Mouse (Mus musculus): Measurements from ENCODE around the gene Gm11939. TPM values are rescaled to one million over a fixed set of nuclear protein-coding genes. Genes with fewer than 3 reads are reported as not detected.

The Gm11939 gene
- total RNA-seq, 2 experiments from 2014 or later = not detected

Other genes starting within 250 kb of the Gm11939 start
- not detected for gene Krt25, start 236.5 kb downstream of the Gm11939 start, total RNA-seq (2021)
- gene Krt26, start 221.5 kb downstream of the Gm11939 start, total RNA-seq (2021) = not detected
- not detected for gene Krt27, start 208.4 kb downstream of the Gm11939 start, total RNA-seq (2021)
- gene Krt28, start 184.6 kb downstream of the Gm11939 start, total RNA-seq (2021) = not detected
- gene Krt10, start 170.1 kb downstream of the Gm11939 start, total RNA-seq (2021) = 1 to 10 TPM; 4.0 to 5.5 TPM
- gene Krt12, start 137.2 kb downstream of the Gm11939 start, total RNA-seq (2021) = not detected
- gene Krt20, start 121.3 kb downstream of the Gm11939 start, total RNA-seq (2021) = not detected
- gene Krt23, start 66.3 kb downstream of the Gm11939 start, total RNA-seq (2021) = not detected
- not detected for gene Krt39, start 38.1 kb downstream of the Gm11939 start, total RNA-seq (2021)
- not detected for gene Krt40, start 16.3 kb downstream of the Gm11939 start, total RNA-seq (2021)
- gene Krtap3-3, start 8.6 kb downstream of the Gm11939 start, total RNA-seq (2021) = not detected
- not detected for gene Krtap3-2, start 2.6 kb downstream of the Gm11939 start, total RNA-seq (2021)
- gene Krtap3-1, start 7.2 kb upstream of the Gm11939 start, total RNA-seq (2021) = not detected
- not detected for gene Krtap1-5, start 21.6 kb upstream of the Gm11939 start, total RNA-seq (2021)
- not detected for gene Krtap1-4, start 24.2 kb upstream of the Gm11939 start, total RNA-seq (2021)
- gene Krtap1-3, start 31.9 kb upstream of the Gm11939 start, total RNA-seq (2021) = not detected
- gene Krtap9-3, start 38.6 kb upstream of the Gm11939 start, total RNA-seq (2021) = not detected
- not detected for gene Gm11938, start 43.8 kb upstream of the Gm11939 start, total RNA-seq (2021)
- not detected for gene Gm11937, start 50.7 kb upstream of the Gm11939 start, total RNA-seq (2021)
- not detected for gene Krtap2-4, start 55.4 kb upstream of the Gm11939 start, total RNA-seq (2021)
- not detected for gene Gm11562, start 61.0 kb upstream of the Gm11939 start, total RNA-seq (2021)
- not detected for gene Krtap4-1, start 68.8 kb upstream of the Gm11939 start, total RNA-seq (2021)
- not detected for gene Krtap4-2, start 75.6 kb upstream of the Gm11939 start, total RNA-seq (2021)
- not detected for gene Krtap4-7, start 84.6 kb upstream of the Gm11939 start, total RNA-seq (2021)
- gene Gm11555, start 90.8 kb upstream of the Gm11939 start, total RNA-seq (2021) = not detected
- gene Gm11563, start 99.5 kb upstream of the Gm11939 start, total RNA-seq (2021) = not detected
- gene Krtap4-6, start 106.5 kb upstream of the Gm11939 start, total RNA-seq (2021) = not detected
- gene Gm14190, start 131.3 kb upstream of the Gm11939 start, total RNA-seq (2021) = not detected
- not detected for gene Gm14180, start 174.8 kb upstream of the Gm11939 start, total RNA-seq (2021)
- gene Gm11595, start 213.4 kb upstream of the Gm11939 start, total RNA-seq (2021) = not detected
- gene Krtap4-8, start 221.2 kb upstream of the Gm11939 start, total RNA-seq (2021) = not detected
- not detected for gene Krtap4-9, start 225.7 kb upstream of the Gm11939 start, total RNA-seq (2021)
- not detected for gene Gm11596, start 234.0 kb upstream of the Gm11939 start, total RNA-seq (2021)
- gene Gm11569, start 239.5 kb upstream of the Gm11939 start, total RNA-seq (2021) = not detected
- not detected for gene Gm11554, start 245.0 kb upstream of the Gm11939 start, total RNA-seq (2021)

Measured in gastrocnemius, postnatal 25 days (tissue).